Mouse (Mus musculus): ENCODE data around the gene Cav3. TPM values are rescaled to one million over a fixed set of nuclear protein-coding genes. Genes with fewer than 3 reads are reported as not detected.

Gene Cav3
- not detected for polyA plus RNA-seq (2017; shearing (Covaris generic))

DNA sequence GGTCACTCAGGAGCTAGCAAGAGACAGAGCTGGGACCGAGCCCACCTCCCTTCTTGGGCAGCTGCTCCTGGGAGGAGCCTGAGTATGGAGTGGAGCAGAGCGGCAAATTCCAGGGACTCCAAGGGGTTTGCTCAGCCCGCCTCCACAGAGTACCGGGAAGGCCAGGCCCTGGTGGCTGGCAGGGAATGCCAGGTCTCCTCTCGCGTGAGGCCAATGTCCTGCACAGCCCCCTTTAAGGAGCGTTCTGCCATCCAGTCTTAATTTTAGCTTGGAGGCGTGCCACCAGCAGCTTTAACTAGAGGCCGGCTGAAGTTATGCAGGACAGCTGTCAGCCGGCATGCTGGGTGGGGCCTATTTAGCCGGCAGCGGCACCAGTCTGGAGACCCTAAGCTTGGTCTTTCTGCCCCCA, at the start of gene Cav3:
TSS of gene Cav3 (plus strand) at position 165 of the 409 bp plus-strand sequence.
- no peak for ATAC-seq

- no peak for ATAC-seq
Observed at GRCm38 (mm10) chr6:112419333-112419732, 40.0 kb upstream of the Cav3 start.

GRCm38 (mm10) chr6:112420883-112421282, 38.4 kb upstream of the Cav3 start:
- no peak for ATAC-seq

- no peak for ATAC-seq
Observed at GRCm38 (mm10) chr6:112423746-112424501, 35.4 kb upstream of the Cav3 start.

GRCm38 (mm10) chr6:112426018-112426732, 33.1 kb upstream of the Cav3 start:
- ATAC-seq: no peak

- no peak for ATAC-seq
Observed at GRCm38 (mm10) chr6:112445675-112446074, 13.6 kb upstream of the Cav3 start.

DNA sequence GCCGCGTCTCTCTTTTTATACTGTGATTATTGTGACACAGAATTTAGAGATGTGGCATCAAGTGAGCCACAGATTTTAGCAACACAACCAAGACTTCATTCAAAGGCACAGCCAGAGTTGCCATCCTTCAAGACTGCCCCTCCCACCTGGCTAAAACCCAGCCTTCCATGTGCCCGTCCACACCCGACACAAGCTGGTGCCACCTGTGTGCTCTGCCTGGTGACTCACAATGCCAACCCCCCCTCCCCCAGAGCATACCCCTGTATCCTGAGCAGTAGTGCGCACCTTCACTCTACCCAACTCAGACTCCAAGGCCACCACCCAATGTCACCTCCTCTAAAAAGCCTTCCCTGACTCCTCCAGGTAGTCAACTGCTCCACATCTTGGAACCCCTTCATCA, 2.2 kb downstream of the Cav3 start:
- ATAC-seq: no peak

DNA sequence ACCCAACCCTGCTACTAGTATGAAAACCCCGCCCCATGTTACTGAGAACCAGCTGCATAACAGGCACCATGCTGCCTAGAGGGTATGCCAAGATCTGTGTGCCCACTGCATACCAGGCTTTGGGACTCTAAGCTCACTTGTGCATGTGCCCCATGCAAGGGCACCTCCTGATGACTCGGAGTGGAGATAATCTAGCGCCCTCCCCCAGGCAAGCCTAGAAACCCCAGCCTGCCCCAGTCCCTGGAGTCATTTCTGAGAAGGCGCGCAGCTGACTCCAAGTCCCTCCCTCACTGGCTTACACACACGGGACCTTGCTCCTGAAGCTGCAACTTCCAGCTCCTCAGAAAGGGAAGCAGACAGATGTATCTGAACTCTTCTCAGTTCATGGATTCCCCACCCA, 4.0 kb downstream of the Cav3 start:
- ATAC-seq: no peak

GRCm38 (mm10) chr6:112465441-112465840, 6.1 kb downstream of the Cav3 start:
- no peak for ATAC-seq

DNA sequence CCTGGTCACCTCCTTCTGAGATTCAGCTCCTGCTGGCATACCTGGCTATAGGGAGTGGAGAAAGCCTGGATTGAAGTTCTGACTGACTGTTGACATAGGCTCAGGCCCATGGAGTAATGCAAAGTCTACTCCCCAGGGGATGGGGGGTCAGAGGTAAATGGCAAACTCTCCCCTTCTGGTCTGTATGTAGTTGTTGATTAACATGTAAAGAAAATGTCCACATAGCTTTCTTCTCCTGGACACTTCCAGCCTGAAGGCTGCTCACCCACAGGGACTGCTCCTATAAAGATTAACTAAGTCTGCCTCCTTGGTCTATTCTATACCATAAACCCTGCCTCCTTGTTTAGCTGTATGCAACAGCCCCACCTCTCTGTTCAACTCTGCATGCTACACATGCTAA, 6.7 kb downstream of the Cav3 start:
- ATAC-seq: no peak

GRCm38 (mm10) chr6:112471644-112472043, 12.3 kb downstream of the Cav3 start:
- no peak for ATAC-seq

DNA sequence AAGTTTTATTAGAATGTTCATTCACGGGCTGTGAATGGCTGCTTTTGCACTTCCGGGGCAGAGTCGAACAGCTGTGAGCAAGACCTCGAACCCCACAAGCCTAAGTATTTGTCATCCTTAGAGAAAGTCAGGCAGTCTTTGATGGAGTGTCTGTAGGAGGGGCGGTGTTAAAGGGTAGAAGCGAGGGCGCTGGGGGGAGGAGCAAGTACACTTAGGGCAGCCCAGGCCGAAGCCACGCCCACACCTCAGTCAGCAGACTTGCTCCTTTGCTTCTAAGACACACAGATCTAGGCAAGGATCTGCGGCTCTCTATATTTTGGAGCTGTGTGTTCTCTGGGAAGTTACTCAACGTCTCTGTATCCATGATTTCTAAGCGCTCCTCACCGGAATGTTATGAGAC, 20.6 kb downstream of the Cav3 start:
- no peak for ATAC-seq

DNA sequence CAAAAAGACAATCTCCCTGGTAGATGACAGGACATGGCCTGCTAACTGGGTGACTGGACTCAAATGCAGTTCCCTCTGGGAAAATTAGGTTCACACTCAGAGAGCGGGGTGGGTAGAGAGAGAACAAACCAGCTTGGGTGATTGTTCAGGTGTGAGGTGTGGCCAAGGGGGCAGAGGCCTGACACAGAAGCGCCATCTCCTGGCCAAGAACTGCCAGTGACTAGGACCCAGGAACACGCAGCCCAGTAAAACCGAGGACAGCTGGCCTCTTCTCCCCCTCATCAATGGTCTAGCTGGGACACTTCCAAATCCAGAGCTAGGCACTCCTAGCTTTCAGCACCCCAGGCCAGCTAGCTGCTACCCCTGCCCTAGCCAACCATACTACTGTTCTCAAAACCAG, 25.0 kb downstream of the Cav3 start:
- no peak for ATAC-seq

GRCm38 (mm10) chr6:112487993-112488392, 28.7 kb downstream of the Cav3 start:
- no peak for ATAC-seq

DNA sequence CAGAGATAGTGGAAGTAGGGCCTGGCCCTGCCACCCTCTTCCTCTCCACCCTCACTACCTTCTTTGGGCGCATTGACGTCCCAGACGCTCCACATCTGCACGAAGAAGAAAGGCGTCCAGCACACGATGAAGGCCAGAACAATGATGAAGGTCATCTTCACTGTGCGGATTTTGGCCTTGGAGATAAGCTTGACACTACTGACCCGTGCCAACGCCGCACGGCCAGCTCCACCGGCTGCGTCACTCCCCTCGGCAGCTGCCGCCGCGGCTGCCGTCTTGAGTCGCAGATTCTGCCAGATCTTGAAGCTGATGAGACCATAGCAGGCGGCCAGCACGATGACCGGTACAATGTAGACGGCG, 29.5 kb downstream of the Cav3 start:
- ATAC-seq: no peak

- ATAC-seq: no peak
Observed at GRCm38 (mm10) chr6:112489181-112489909, 30.0 kb downstream of the Cav3 start.

DNA sequence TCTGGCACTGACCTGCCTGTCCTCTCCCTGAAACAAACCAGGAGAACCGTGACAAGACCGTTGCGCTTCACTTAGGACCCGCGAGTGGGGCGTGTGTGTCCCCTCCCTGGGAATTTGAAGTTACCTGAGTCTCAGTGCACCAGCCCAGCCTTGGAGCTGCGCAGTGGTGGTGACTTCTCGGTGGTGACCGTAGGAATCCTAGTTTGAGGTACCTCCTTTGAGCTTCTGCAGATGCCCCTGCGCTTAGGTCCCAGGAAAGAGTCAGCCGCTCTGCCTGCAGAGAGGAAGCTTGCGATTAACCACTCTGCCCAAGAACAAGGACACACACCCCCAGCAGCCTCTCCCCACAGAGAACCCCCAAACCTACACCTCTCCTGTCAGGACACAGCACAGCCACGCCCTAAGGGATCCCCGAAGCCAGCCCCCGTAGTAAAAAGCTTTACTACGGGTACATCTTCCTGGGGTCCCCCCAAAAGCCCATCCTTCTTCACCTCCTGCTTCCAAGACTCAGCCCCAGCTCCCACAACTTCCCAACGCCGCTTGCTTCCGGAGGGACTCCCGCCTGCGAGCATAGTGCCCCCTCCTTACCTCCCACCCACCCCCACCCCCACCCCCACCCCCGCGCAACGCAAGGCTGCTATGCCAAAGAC, 30.7 kb downstream of the Cav3 start, which contains the start of gene Oxtr:
TSS of gene Oxtr (minus strand) at position 34 of the 650 bp plus-strand sequence.
- ATAC-seq: no peak

DNA sequence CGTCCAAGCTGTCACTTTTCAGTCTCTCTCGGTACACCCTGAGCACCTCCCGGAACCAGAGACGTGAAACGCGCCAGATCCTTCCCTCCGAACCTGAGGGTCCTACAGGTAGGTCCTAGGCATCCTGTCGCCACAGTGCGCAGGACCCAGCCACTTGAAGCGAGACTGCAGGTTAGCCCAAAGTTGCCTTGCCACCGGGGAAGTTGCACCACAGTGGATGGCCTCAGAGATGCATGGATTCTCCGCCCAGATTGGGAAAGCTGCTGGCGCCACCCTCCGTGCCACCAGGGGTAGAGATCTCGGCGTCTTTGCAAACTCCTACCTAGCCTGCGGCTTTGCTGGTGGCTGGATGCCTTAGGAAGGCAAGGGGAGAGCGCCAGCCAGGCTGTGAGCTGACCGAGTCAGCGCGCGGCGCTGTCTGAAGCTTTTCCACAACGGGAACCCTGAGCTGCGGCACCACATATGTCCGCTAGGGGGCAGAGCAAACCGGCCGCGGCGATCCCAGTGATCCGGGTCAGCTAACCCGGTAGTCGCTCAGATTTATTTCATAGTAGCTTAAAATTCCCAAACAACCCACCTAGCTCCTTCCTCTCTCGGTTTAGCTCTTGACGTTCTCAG, 31.4 kb downstream of the Cav3 start:
- ATAC-seq: no peak

DNA sequence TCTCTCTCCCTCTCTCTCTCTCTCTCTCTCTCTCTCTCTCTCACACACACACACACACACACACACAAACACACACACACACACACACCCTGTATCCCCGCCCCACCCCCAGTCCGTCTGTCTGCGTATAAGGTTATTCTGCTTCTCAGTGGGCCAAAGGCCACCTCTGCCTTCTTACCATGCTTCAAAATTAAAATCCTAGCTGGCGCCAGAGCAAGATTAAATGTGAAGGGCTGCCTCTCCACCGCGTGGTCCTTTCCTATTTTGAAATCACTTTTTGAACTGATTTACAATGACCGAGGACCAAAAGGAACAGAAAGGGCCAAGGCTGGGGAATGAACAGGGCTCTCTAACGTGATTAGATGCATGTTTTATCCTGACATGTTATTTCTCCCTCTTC, 32.2 kb downstream of the Cav3 start:
- ATAC-seq: no peak

DNA sequence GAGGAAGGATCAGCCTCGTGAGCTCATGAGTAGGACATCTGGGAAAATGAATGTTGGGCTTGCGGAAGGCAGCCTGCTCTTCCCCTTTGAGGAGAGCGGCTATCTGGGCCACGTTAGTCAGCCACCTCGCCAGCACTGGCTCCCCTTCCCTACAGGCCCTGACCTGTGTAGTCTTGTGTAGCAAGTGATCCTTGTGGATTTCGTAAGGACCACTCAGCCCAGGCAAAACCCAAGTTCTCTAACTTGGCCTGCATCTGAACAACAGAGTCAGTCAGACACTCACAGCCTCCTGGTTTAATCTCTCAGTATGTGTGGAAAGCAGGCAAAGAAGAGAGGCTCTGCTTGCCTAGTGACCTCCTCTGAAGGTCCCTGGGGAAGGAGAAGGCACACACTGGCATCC, 33.4 kb downstream of the Cav3 start:
- no peak for ATAC-seq

DNA sequence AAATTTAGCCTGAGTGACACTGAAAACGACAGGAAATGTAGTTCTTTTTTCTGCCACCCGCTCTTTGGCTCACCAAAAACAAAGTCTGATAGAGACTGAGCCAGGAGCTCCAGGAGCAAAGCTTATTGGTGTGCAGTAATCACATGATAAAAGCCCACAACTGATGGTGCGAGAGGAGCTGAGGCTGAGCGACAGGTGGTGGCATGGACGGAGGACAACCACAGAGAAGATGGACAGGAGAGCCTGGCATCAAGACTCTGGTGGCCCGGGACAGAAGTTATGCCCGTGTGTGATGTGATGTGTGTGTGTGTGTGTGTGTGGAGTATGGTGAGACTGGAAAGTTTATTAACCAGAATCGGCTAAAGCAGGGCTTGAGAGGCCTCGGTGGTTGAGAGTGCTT, 34.1 kb downstream of the Cav3 start:
- no peak for ATAC-seq

DNA sequence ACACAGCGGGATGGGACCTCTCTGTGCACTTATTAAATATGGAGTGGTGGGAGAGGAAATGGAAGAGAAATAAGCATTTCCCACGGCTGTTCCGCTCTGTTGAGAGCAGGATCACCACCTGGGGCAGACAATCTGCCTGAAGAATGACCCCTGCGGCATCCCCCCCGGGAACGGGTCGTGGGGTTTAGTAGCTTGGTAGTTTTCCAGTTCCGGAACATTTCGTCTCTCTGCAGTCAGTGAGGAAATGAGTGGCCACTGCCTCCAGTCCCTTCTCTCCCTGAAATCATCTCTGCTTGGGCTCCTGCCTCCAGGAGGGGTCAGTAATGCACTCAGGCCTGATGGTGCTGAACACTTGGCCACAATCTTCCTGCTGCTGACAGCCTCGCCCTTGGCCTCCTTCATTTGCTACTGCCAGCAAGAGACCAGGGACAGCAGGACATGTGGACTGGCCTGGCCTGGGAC, 35.3 kb downstream of the Cav3 start:
- no peak for ATAC-seq
